Mouse (Mus musculus) v-Abl transformed pro-B cells (cell line): ENCODE measurements around the gene Fmnl3.

Experiments used
- in situ Hi-C, 2 experiments: fragments of 400-800 bp; cut with MboI; formaldehyde crosslinking; loops; one replicate each; pipeline ENCODE4 v1.15.1; 2025; ENCODE audit not compliant: unreplicated experiment in 2 of 2

Fmnl3 gene

GRCm38 (mm10) chr15:99324151-99324550, 46.1 kb downstream of the Fmnl3 start:
- in situ Hi-C loops: no loop called here

- in situ Hi-C loops: no loop called here
Observed at GRCm38 (mm10) chr15:99320978-99321377, 49.3 kb downstream of the Fmnl3 start.

- in situ Hi-C loops: no loop called here
Observed at GRCm38 (mm10) chr15:99320168-99320674, 50.1 kb downstream of the Fmnl3 start.

GRCm38 (mm10) chr15:99319411-99319871, 50.8 kb downstream of the Fmnl3 start:
- in situ Hi-C loops: loop anchor here (5.0 kb wide), 1 partner anchor 153 kb away; the partner anchor contains the start of gene Bcdin3d (in 2 of the 2)

GRCm38 (mm10) chr15:99318861-99319410, 51.3 kb downstream of the Fmnl3 start:
- in situ Hi-C loops: loop anchor here (5.0 kb wide), 1 partner anchor 153 kb away; the partner anchor contains the start of gene Bcdin3d (in 2 of the 2)

GRCm38 (mm10) chr15:99318071-99318470, 52.2 kb downstream of the Fmnl3 start:
- in situ Hi-C loops: loop anchor here (5.0 kb wide), 1 partner anchor 154 kb away; the partner anchor contains the start of gene Bcdin3d (in 2 of the 2)

GRCm38 (mm10) chr15:99317267-99317651, 53.0 kb downstream of the Fmnl3 start:
- in situ Hi-C loops: loop anchor here (5.0 kb wide), 1 partner anchor 155 kb away; the partner anchor contains the start of gene Bcdin3d (in 2 of the 2)

- in situ Hi-C loops: loop anchor here (5.0 kb wide), 1 partner anchor 156 kb away; the partner anchor contains the start of gene Bcdin3d (in 2 of the 2)
Observed at GRCm38 (mm10) chr15:99316314-99317266, 53.7 kb downstream of the Fmnl3 start.

- in situ Hi-C loops: loop anchor here (5.0 kb wide), 1 partner anchor 157 kb away; the partner anchor contains the start of gene Bcdin3d (in 2 of the 2)
Observed at GRCm38 (mm10) chr15:99314891-99315290, 55.4 kb downstream of the Fmnl3 start.

- in situ Hi-C loops: no loop called here
Observed at GRCm38 (mm10) chr15:99310617-99311016, 59.7 kb downstream of the Fmnl3 start.

- in situ Hi-C loops: no loop called here
Observed at GRCm38 (mm10) chr15:99309549-99309948, 60.7 kb downstream of the Fmnl3 start.

GRCm38 (mm10) chr15:99307476-99307875, 62.8 kb downstream of the Fmnl3 start:
- in situ Hi-C loops: no loop called here

GRCm38 (mm10) chr15:99296213-99296612, 74.1 kb downstream of the Fmnl3 start:
- in situ Hi-C loops: no loop called here

- in situ Hi-C loops: no loop called here
Observed at GRCm38 (mm10) chr15:99295484-99295981, 74.7 kb downstream of the Fmnl3 start, which contains the start of gene Fam186b. TSS of gene Fam186b (minus strand) at chr15:99295888.

- in situ Hi-C loops: no loop called here
Observed at GRCm38 (mm10) chr15:99294813-99295374, 75.4 kb downstream of the Fmnl3 start, which contains the start of gene Prpf40b. TSS of gene Prpf40b (plus strand) at chr15:99295087.

GRCm38 (mm10) chr15:99294287-99294686, 76.0 kb downstream of the Fmnl3 start:
- in situ Hi-C loops: no loop called here

- in situ Hi-C loops: no loop called here
Observed at GRCm38 (mm10) chr15:99290586-99290985, 79.7 kb downstream of the Fmnl3 start.

GRCm38 (mm10) chr15:99285189-99285535, 85.1 kb downstream of the Fmnl3 start:
- in situ Hi-C loops: no loop called here

- in situ Hi-C loops: no loop called here
Observed at GRCm38 (mm10) chr15:99284527-99285188, 85.6 kb downstream of the Fmnl3 start.

GRCm38 (mm10) chr15:99283456-99283855, 86.8 kb downstream of the Fmnl3 start:
- in situ Hi-C loops: no loop called here
